Mouse (Mus musculus): Measurements from ENCODE around the gene Plxdc2.
A peak's percentile ranks its signal among the peaks of the same experiment; 100 is the strongest.

The Plxdc2 gene

DNA sequence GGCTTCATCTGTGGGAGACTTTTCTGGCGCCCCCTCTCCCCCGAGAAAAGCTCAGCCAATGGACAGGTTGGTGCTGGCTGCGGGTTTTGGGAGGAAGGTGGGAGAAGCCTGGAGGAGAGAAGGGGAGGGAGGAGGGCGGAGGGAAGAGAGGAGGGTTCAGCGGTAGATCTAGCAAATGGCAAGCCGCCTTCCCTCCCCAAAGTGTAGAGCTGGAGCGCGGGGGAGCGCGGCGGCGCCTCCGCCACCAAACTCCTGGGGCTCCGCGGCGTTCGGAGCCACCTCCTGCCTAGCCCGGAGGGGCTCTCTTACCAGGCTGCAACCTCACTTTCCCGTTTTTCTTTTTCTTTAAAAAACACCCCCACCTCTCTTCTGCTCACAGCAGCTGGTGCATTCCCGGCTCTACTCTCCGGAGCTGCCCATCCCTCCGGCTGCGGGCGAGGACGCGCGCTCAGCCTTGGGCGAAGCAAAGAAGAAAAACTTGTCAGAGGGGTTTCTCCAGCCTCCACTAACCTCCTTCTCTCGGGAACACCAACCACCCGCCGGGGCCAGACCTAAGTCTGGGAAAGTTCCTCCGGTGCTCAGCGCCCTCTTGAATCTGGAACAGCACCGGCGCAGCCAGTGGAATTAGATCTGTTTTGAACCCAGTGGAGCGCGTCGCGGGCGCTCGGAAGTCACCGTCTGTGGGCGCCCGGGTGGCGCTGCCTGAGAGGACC is at the start of gene Plxdc2:
TSS of gene Plxdc2 (plus strand) at position 199 of the 713 bp plus-strand sequence.
- peak; percentile 70 to 78 for DNase-seq (ENCODE audit: low spot score in 2 of 2)

DNA sequence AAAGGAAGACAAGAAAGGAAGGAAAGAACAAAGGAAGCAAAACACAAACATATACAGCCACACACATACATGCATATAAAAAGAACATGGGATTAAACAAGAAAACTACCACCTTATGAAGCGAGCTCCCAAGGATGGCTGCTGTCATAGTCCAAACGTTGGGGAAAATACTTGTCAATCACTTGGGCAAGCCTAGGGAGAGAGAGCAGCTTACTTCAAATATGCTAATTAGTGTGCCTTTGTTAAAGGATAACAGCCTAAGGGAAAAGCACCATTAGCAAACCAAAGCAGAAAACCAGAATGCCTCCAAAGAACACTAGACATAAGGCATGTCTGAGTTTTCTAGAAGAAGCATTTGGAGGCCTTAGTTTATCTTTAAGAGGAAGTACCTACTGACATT is 45.7 kb upstream of the Plxdc2 start:
- DNase-seq (ENCODE audit: low spot score in 2 of 2): no peak

- DNase-seq (ENCODE audit: low spot score in 2 of 2): peak in 1 of 2 experiments; percentile 1
Measured at GRCm38 (mm10) chr2:16312400-16313070, 43.6 kb upstream of the Plxdc2 start.

- DNase-seq (ENCODE audit: low spot score in 2 of 2): no peak
Measured at GRCm38 (mm10) chr2:16335194-16335781, 20.8 kb upstream of the Plxdc2 start.

- DNase-seq (ENCODE audit: low spot score in 2 of 2): no peak
Measured at GRCm38 (mm10) chr2:16344564-16344963, 11.5 kb upstream of the Plxdc2 start.

DNA sequence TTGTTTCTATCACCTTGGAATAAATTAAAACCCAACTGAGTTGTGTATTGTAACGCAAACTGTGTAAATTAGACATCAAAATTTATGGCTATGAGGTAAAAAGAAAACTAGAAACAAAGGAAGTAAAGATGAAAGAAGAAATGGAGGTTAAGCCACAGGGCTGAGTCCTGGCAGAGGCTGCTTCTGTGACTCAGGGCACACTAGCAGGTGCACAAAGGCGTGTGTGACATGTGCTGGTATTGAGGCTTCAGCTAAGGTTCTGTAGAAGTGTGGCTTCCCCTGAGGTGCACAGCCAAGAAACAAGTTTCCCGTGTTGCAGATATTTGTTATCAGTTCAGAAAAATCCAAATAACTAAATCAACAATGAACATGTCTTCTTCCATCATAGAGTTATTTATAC is 5.0 kb upstream of the Plxdc2 start:
- no peak for DNase-seq (ENCODE audit: low spot score in 2 of 2)

DNA sequence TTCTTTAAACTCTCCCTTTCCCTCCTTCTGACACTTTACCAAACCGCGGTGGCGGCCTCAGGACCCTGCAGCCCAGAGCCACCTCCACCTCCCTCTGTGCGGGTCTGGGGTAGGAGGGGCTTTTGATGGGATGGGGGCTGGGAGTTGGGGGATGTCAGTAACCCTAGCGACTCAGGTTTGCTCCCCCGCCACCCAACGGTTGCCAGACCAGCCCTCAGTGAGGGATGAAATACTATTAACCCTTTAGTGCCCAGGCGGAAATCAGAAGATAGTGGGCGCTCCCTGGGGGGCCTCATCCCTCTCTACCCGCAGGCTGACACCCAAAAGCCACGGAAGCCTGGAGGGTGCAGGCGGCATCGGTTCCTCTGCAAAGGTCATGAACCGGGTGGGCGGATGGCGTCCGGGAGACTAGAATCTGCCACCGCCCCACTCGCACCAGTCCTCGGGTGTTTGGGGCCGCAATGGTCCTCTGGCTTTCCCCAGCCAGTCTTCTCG is 446 bp upstream of the Plxdc2 start:
- DNase-seq (ENCODE audit: low spot score in 2 of 2): no peak

DNA sequence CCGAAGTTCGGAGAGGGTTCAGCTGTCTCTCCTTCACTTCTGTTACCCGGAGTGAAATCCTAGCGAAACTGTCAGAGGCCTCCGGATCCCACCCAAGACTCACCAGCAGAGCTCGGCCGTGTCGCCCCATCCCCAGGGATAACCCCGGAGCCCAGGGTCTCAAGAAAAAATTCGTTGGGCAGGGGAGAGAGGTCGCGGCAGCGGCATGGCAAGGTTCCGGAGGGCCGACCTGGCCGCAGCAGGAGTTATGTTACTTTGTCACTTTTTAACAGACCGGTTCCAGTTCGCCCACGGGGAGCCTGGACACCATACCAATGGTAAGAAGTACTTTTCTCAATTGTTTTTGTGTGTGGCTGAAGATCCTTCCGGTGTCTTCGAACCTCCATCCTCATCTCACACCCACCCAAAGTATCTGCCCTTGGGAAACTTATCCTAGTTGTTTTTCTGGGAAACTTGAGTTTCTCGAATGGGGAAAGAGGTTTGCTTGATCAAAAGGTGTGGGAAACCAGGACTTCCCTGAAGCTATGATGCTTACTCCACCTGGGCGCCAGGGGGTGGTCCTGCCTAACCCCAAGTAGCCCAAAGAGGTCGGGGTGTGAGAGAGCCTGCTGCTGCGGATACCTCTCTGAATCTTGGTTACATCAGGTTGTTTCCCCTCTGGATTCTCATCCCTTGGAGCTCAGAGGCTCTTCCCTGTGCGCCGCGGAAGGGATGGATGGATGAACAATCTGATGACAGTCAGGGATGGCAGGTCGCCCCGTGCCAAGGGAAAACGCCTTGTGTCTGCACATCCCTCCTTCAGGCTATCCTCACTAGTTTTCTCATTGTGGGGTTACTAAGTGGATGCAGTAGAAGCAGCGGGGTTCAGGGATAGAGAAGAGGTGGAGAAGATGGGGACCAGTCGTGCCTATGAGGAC is 1.1 kb downstream of the Plxdc2 start:
- peak; percentile 17 to 39 for DNase-seq (ENCODE audit: low spot score in 2 of 2)

DNA sequence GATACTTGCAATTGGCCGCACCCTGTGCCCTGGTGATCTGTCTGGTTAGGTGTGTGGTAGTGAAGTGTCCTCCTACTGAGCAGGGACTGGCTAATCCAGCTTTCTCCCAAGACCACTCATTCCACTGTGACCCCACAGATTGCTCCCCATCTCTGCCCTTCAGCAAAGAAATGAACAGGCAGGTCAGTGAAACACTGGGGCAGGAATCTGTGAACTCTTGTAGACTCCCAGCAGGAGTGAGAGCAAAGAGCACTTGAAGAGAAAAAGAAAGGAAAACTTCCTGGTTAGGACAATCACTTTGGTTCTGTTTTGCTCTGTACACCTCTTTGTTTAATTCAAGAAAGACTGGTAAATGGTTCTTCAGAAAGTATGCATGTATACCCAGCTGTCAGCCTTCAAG is 1.8 kb downstream of the Plxdc2 start:
- peak in 1 of 2 experiments; percentile 8 for DNase-seq (ENCODE audit: low spot score in 2 of 2)

DNA sequence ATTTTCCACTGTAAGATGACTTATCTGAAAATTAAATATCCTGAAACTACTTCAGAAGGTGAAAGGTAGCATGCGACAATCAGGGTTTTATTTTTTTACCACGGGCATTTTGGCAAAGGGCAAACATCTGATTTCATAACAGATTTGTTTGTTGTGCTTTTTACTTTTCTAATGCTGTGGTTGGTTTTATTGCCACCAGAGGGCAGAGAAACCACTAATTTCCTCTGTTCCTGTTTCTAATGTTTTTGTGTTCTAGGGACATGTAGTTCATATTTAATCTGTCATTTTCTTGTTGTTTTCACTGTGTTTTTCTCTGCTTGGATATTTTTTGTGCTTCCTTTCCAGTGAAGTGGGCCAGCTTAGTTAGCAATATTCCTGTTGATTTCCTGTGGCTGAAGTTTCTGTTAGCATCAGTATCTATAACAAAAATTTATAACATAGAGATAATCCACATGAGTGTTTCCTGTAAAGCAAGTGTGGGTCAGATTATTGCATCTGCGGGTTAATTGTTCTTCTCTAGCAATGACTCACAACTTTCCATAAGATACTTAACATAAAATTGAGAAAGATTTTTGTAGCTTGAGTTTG is 3.3 kb downstream of the Plxdc2 start:
- DNase-seq (ENCODE audit: low spot score in 2 of 2): peak in 1 of 2 experiments; percentile 20

DNA sequence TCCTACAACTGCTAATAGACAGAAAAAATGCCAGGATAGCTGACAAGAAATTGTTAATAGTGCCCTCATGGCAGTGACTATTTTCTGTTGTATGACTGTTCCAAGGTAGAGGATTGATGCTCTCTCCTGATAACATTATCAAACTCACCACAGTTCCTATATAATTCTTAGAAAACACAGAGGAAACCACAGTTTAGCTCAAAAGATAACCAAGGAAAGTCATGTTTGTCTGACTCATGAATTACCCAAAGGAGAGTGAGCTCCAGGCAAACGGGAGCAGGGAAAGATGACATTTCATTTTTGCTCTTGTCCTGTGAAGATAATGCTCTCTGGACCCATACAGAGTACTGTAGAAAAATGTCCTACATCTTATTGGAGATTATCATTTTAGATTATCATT is 8.6 kb downstream of the Plxdc2 start:
- no peak for DNase-seq (ENCODE audit: low spot score in 2 of 2)

DNA sequence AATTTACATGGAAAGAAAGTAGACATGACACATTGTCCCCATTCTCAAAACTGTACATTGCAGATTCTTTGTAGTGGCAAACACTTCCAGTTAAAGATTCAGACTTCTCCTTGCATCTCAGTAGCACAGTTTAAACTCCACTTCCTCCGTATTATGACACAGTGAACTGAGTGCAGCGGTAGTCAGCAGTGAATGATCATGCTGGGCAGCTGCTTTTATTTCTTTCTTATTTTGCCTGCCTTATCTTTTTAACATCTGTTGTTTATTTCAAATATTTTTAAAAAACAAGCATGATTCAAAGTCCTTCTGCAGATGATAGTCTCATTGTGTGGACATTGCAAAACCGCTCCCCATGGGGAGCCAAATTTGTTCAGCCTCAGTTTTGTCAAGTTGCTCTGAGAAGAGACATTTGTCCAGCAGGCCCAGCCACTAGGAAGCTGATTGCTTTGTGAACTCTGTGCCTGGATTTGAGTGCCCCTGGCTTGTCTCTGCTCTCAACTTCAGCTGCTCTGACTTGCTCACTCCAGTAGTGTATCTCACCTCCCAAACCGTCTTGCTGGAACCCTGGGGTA is 9.8 kb downstream of the Plxdc2 start:
- DNase-seq (ENCODE audit: low spot score in 2 of 2): peak in 1 of 2 experiments; percentile 54

GRCm38 (mm10) chr2:16370419-16370818 is 14.3 kb downstream of the Plxdc2 start:
- no peak for DNase-seq (ENCODE audit: low spot score in 2 of 2)

GRCm38 (mm10) chr2:16374288-16374687 is 18.2 kb downstream of the Plxdc2 start:
- no peak for DNase-seq (ENCODE audit: low spot score in 2 of 2)

- no peak for DNase-seq (ENCODE audit: low spot score in 2 of 2)
Measured at GRCm38 (mm10) chr2:16386206-16386605, 30.1 kb downstream of the Plxdc2 start.

DNA sequence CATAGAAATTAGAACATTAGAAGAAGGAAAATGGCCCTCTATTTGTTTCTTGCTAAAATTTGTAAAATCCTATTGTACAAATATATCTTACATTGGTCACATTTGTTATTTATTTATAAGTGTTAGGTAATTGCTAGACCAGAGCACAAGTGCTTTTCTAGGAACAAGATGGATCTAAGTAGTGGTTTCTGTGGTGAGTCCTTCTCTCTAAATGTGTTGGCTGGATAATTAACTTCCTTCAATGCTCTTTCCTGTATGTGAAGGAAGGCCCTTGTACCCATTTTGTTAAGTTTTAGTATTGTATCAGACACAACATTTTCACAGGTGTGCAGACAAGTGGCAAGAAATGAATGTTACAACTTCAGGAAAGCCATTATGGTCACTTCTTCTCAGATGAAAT is 30.6 kb downstream of the Plxdc2 start:
- DNase-seq (ENCODE audit: low spot score in 2 of 2): no peak

- DNase-seq (ENCODE audit: low spot score in 2 of 2): no peak
Measured at GRCm38 (mm10) chr2:16387787-16388186, 31.7 kb downstream of the Plxdc2 start.

- no peak for DNase-seq (ENCODE audit: low spot score in 2 of 2)
Measured at GRCm38 (mm10) chr2:16397501-16397900, 41.4 kb downstream of the Plxdc2 start.

DNA sequence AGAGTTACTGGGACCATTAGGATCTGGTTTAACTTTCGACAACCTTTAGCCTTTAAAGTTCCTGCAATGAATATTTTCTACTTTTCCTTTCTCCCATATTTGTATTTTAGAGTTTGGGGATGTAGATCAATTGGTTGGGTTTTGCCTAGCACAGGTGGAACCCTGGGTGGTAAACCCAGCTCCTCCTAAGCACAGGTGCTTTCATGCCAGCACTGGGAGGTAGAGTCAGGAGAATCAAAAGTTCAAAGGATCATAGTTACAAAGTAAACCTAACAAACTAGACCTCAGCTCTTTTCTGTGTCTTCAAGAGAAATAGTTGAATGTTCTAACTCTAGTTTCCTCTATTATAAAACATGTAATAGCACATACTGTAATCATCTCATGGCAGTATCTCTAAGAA is 41.9 kb downstream of the Plxdc2 start:
- DNase-seq (ENCODE audit: low spot score in 2 of 2): no peak

GRCm38 (mm10) chr2:16398896-16399295 is 42.8 kb downstream of the Plxdc2 start:
- DNase-seq (ENCODE audit: low spot score in 2 of 2): no peak

DNA sequence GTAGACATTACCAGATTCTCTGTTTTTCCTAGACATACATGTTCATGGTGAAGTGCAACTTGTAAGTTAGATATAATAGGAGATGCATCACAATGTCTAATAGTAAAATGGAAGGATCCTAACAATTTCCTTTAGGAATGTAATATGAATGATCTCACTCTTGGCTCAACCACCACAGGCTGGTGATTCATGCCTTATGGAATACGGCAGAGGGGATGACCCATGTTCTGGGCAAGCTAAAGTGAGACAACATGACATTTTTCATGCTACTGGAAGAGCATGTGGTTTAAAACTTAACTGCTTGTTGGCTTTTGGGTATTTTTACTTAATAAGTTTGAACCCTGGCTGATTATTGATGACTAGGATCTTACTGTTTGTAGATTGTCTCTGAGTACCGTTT is 50.4 kb downstream of the Plxdc2 start:
- no peak for DNase-seq (ENCODE audit: low spot score in 2 of 2)

Measured in urinary bladder, postnatal 36 days (tissue).